Comparison of ENCODE assay signal across 22 mouse cellular contexts in the genomic region with DNA sequence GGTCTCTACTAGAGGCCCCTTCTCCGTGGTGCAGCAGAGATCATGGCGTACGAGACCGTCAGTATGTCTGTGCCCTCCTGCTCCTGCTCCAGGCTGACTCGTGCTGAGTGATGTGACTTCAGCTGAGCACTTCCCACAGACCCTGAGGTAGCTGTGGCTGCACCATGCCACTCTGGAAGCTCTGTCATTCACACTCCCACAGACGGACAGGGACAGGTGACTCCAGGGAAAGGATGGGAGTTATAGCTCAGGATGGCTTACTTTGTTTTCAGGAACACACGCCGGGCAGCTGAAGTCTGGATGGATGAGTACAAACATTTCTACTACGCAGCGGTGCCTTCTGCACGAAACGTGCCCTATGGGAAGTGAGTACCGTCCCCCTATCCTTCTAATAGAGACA.
DNase-seq lines count a peak whose midpoint lies in the region; ATAC-seq and TF ChIP-seq lines count a peak whose summit lies in the region.
"Had no signal": no experiment of that assay in that cellular context is flagged by ENCODE, and none has a peak within 500 bp of the region (broad histone marks: within the 10 kb centered on the region; RNA-seq: fewer than 3 reads in every experiment).

No protein-coding gene starts in this region.

- no peak overlapping the region for H3K9ac ChIP-seq in kidney, embryonic 14.5 days (ENCODE audit: low read depth, low read length)

- no peak overlapping the region for H3K4me2 ChIP-seq in myocyte (ENCODE audit: low read depth)
- H3K4me2 ChIP-seq in kidney, embryonic 14.5 days (replicated peaks; ENCODE audit: low read depth, low read length) = no peak overlapping the region

- intact Hi-C loops in gastrocnemius, adult 2 months (cut with DNase I) = no loop called here

- TF ChIP-seq CTCF in gastrocnemius, adult 2 months (IDR thresholded peaks at IDR 0.05) = no peak
- TF ChIP-seq CTCF in C2C12 (IDR thresholded peaks at IDR 0.05; ENCODE audit: control insufficient read depth, insufficient read depth, insufficient read length) = no peak

- no peak overlapping the region for H3ac ChIP-seq in C2C12 (ENCODE audit: control insufficient read depth, insufficient read length, low read depth)
- H3ac ChIP-seq in myocyte (ENCODE audit: control insufficient read depth, insufficient read length) = no peak overlapping the region

- H3K36me3 ChIP-seq in C2C12 (ENCODE audit: control insufficient read depth, insufficient read depth) = peaks cover 52% of the 10 kb centered on the region
- peaks cover 9% of the 10 kb centered on the region for H3K36me3 ChIP-seq in myocyte (ENCODE audit: control insufficient read depth, insufficient read depth)
- H3K36me3 ChIP-seq in kidney, embryonic 14.5 days (ENCODE audit: control insufficient read depth, insufficient read depth, low read length) = peaks cover 50% of the 10 kb centered on the region; the same call in 1 of the 2 replicates
- H3K36me3 ChIP-seq: G1E had no signal

- H3K27me3 ChIP-seq in C2C12 (ENCODE audit: control insufficient read depth, insufficient read depth, insufficient read length) (no peaks in the 10 kb centered on the region), myocyte (ENCODE audit: control insufficient read depth, insufficient read depth, insufficient read length) (no peaks in the 10 kb centered on the region)
- H3K27me3 ChIP-seq in kidney, embryonic 14.5 days (ENCODE audit: control insufficient read depth, insufficient read depth, low read length) = no peaks in the 10 kb centered on the region
- H3K27me3 ChIP-seq: CH12.LX, Patski had no signal

- no peak for ATAC-seq in kidney, embryonic 14.5 days (ENCODE audit: low FRiP score, low TSS enrichment)
- ATAC-seq: activated CD4-positive, CD25-positive, alpha-beta regulatory T cell, adult 4 months; CD4-positive, CD25-positive, alpha-beta regulatory T cell, adult 4 months; Patski had no signal

- no peak overlapping the region for H3K4me3 ChIP-seq in gastrocnemius, adult 2 months
- no peak overlapping the region for H3K4me3 ChIP-seq in C2C12 (ENCODE audit: insufficient read depth, poor library complexity, severe bottlenecking)
- no peak overlapping the region for H3K4me3 ChIP-seq in myocyte
- no peak overlapping the region for H3K4me3 ChIP-seq in kidney, embryonic 14.5 days (ENCODE audit: low read length)

- no peak overlapping the region for H3K27ac ChIP-seq in gastrocnemius, adult 2 months
- no peak overlapping the region for H3K27ac ChIP-seq in kidney, embryonic 14.5 days (ENCODE audit: low read depth, low read length)

- H3K79me3 ChIP-seq in C2C12 (ENCODE audit: low read depth) = no peaks in the 10 kb centered on the region

- no peaks in the 10 kb centered on the region for H3K9me3 ChIP-seq in kidney, embryonic 14.5 days (ENCODE audit: control insufficient read depth, low read length)

- peaks cover 9% of the 10 kb centered on the region; the same call in 1 of the 2 replicates for H3K4me1 ChIP-seq in kidney, embryonic 14.5 days (ENCODE audit: control insufficient read depth, insufficient read depth, low read length)

- 94% methylated on average over 13 of the region's 13 CpGs for WGBS in kidney, embryonic 14.5 days

- TF ChIP-seq POLR2A in myocyte (IDR thresholded peaks at IDR 0.05; ENCODE audit: insufficient read length, low read depth) = no peak

- DNase-seq in gastrocnemius, adult 2 months = peak; percentile 12
- DNase-seq in gastrocnemius, adult 18-20 months (ENCODE audit: low spot score) = no peak
- DNase-seq in embryo, embryonic 9.5 days (ENCODE audit: extremely low spot score) = no peak
- DNase-seq: adrenal gland, adult 2 months; adrenal gland, adult 8-10 months; adrenal gland, postnatal 10 days; adrenal gland, postnatal 14 days; adrenal gland, postnatal 25 days; adrenal gland, postnatal 36 days; B cell, adult 2 months; cerebellum, adult 11 months; cerebellum, adult 11-12 months; cerebellum, adult 18-20 months; cerebellum, adult 2 months had no signal

- H3K79me2 ChIP-seq in C2C12 (ENCODE audit: control insufficient read depth, insufficient read depth) (no peaks in the 10 kb centered on the region), myocyte (ENCODE audit: control insufficient read depth, insufficient read depth) (no peaks in the 10 kb centered on the region)

TF ChIP-seq in C2C12, 6 proteins besides CTCF, POLR2A, EP300 and RAD21:
- TF ChIP-seq FOSL1 (IDR thresholded peaks at IDR 0.05; ENCODE audit: insufficient read depth, low read length, poor library complexity, severe bottlenecking) (no peak), MYOD1 (IDR thresholded peaks at IDR 0.05; ENCODE audit: control insufficient read depth, insufficient read length, low read depth) (peak; percentile 74), MAX (IDR thresholded peaks at IDR 0.05) (no peak), CEBPB (IDR thresholded peaks at IDR 0.05; ENCODE audit: low read depth) (no peak), MYOG (IDR thresholded peaks at IDR 0.05; ENCODE audit: control insufficient read depth, extremely low read depth, insufficient read length) (no peak), USF1 (IDR thresholded peaks at IDR 0.05; ENCODE audit: low read depth) (no peak)
TF ChIP-seq in C2C12: peak in this region for 1.

TF ChIP-seq in myocyte, 11 proteins besides CTCF, POLR2A, EP300 and RAD21:
- TF ChIP-seq MYOD1 (IDR thresholded peaks at IDR 0.05; ENCODE audit: control insufficient read depth in 1 of 3, insufficient read length in 2 of 3, low read depth in 2 of 3) = peak in 2 of 3 experiments; percentile 58 to 63
- TF ChIP-seq TCF3 (IDR thresholded peaks at IDR 0.05; ENCODE audit: insufficient read length, low read depth) = no peak
- TF ChIP-seq REST (IDR thresholded peaks at IDR 0.05; ENCODE audit: insufficient read depth, insufficient read length) = no peak
